Mouse (Mus musculus) midbrain, embryonic 12.5 days (tissue): ENCODE data around the gene Shc4. TPM values are rescaled to one million over a fixed set of nuclear protein-coding genes. Genes with fewer than 3 reads are reported as not detected.

Experiments
- ATAC-seq: fragments of 200-750 bp; cut with Nextera tagmentation; 2 replicates; pipeline ENCODE4 v1.8.0; 2017; ENCODE audit warnings: low read depth, moderate TSS enrichment, moderate library complexity; ENCODE audit not compliant: low FRiP score
- H3K27ac ChIP-seq: fragments of 300-500 bp; sonication (generic); replicated peaks from 2 replicates; pipeline ENCODE4 v1.5.1; 2016; ENCODE audit warnings: mild to moderate bottlenecking
- H3K27me3 ChIP-seq: fragments of 300-500 bp; sonication (generic); 2 replicates; pipeline ENCODE4 v1.6.1; 2016; ENCODE audit warnings: mild to moderate bottlenecking
- H3K36me3 ChIP-seq: fragments of 300-500 bp; sonication (generic); 2 replicates; pipeline ENCODE4 v1.6.1; 2016
- H3K4me1 ChIP-seq: fragments of 300-500 bp; sonication (generic); 2 replicates; pipeline ENCODE4 v1.6.1; 2016
- H3K4me2 ChIP-seq: fragments of 300-500 bp; sonication (generic); replicated peaks from 2 replicates; pipeline ENCODE4 v1.6.1; 2016; ENCODE audit warnings: mild to moderate bottlenecking, moderate library complexity
- H3K4me3 ChIP-seq: fragments of 300-500 bp; sonication (generic); 2 replicates; pipeline ENCODE4 v1.5.1; 2016; ENCODE audit warnings: mild to moderate bottlenecking
- H3K9ac ChIP-seq: fragments of 300-500 bp; sonication (generic); replicated peaks from 2 replicates; pipeline ENCODE4 v1.6.1; 2016; ENCODE audit warnings: mild to moderate bottlenecking, moderate library complexity
- H3K9me3 ChIP-seq: fragments of 300-500 bp; sonication (generic); 2 replicates; pipeline ENCODE4 v1.6.1; 2016; ENCODE audit warnings: mild to moderate bottlenecking
- WGBS: fragments of 180-500 bp; shearing (Covaris S2); methylation state at CpG from one replicate; pipeline ENCODE4 v1.1.7; 2016; 5-methylcytosine and 5-hydroxymethylcytosine counted together
- polyA plus RNA-seq: library from polyadenylated mRNA; unstranded; fragments of >200 nt; fragmentation: Nextera tagmentation; extraction: Ambion mirVana; gene quantifications from 2 replicates; pipeline ENCODE4 v1.2.1, GENCODE M21; 2016

Gene Shc4
- polyA plus RNA-seq, 1 experiment from 2014 or later = 1.3 TPM

GRCm38 (mm10) chr2:125723408-125724085 lies 401 bp downstream of the Shc4 start:
- WGBS = under 1% methylated on average over 34 of the region's 34 CpGs
- H3K9me3 ChIP-seq = no peaks in the 10 kb centered on the region
- no peaks in the 10 kb centered on the region for H3K36me3 ChIP-seq
- peaks cover 22% of the 10 kb centered on the region for H3K4me1 ChIP-seq
- H3K9ac ChIP-seq = peak overlapping the region; percentile 56
- H3K4me3 ChIP-seq = peak overlapping the region; percentile 56
- H3K27ac ChIP-seq = peak overlapping the region; percentile 49; the same call in 1 of the 2 replicates
- peak; percentile 87 for ATAC-seq
- peaks cover 70% of the 10 kb centered on the region for H3K27me3 ChIP-seq
- H3K4me2 ChIP-seq = peak overlapping the region; percentile 99

GRCm38 (mm10) chr2:125723086-125723407 lies 901 bp downstream of the Shc4 start:
- Histone ChIP-seq H3K36me3 (no peaks in the 10 kb centered on the region), H3K27ac (no peak overlapping the region)
- 3% methylated on average over 18 of the region's 18 CpGs for WGBS

GRCm38 (mm10) chr2:125716599-125716998 lies 7.3 kb downstream of the Shc4 start:
- no peak overlapping the region for H3K4me2 ChIP-seq
- H3K4me3 ChIP-seq = no peak overlapping the region
- WGBS = 85% methylated on average over 8 of the region's 8 CpGs
- H3K27ac ChIP-seq = no peak overlapping the region
- ATAC-seq = no peak
- H3K4me1 ChIP-seq = no peaks in the 10 kb centered on the region
- peaks cover 16% of the 10 kb centered on the region for H3K27me3 ChIP-seq
- H3K9ac ChIP-seq = no peak overlapping the region
- H3K36me3 ChIP-seq = no peaks in the 10 kb centered on the region
- H3K9me3 ChIP-seq = no peaks in the 10 kb centered on the region

More at GRCm38 (mm10) chr2:125723086-125723407, 901 bp downstream of the Shc4 start:
- Histone ChIP-seq H3K4me1 (peaks cover 22% of the 10 kb centered on the region), H3K27me3 (peaks cover 68% of the 10 kb centered on the region), H3K4me2 (peak overlapping the region; percentile 99), H3K9ac (peak overlapping the region; percentile 56), H3K4me3 (peak overlapping the region; percentile 56), H3K9me3 (no peaks in the 10 kb centered on the region)
- ATAC-seq = no peak

GRCm38 (mm10) chr2:125706510-125706921 lies 17.4 kb downstream of the Shc4 start:
- Histone ChIP-seq H3K27me3 (peaks cover 5% of the 10 kb centered on the region; the same call in 1 of the 2 replicates), H3K4me3 (no peak overlapping the region), H3K4me2 (no peak overlapping the region), H3K4me1 (peaks cover 9% of the 10 kb centered on the region), H3K36me3 (no peaks in the 10 kb centered on the region), H3K27ac (no peak overlapping the region), H3K9me3 (no peaks in the 10 kb centered on the region), H3K9ac (no peak overlapping the region)
- no peak for ATAC-seq
- WGBS = 81% methylated on average over 5 of the region's 5 CpGs

GRCm38 (mm10) chr2:125704907-125705631 lies 18.9 kb downstream of the Shc4 start:
- H3K4me2 ChIP-seq = peak overlapping the region; percentile 4; the same call in 1 of the 2 replicates
- ATAC-seq = peak; percentile 88
- peaks cover 9% of the 10 kb centered on the region for H3K4me1 ChIP-seq
- no peaks in the 10 kb centered on the region for H3K36me3 ChIP-seq
- H3K4me3 ChIP-seq = no peak overlapping the region
- peaks cover 5% of the 10 kb centered on the region; the same call in 1 of the 2 replicates for H3K27me3 ChIP-seq
- H3K9ac ChIP-seq = no peak overlapping the region
- 29% methylated on average over 12 of the region's 12 CpGs for WGBS
- H3K9me3 ChIP-seq = no peaks in the 10 kb centered on the region
- peak overlapping the region; percentile 81 for H3K27ac ChIP-seq

DNA sequence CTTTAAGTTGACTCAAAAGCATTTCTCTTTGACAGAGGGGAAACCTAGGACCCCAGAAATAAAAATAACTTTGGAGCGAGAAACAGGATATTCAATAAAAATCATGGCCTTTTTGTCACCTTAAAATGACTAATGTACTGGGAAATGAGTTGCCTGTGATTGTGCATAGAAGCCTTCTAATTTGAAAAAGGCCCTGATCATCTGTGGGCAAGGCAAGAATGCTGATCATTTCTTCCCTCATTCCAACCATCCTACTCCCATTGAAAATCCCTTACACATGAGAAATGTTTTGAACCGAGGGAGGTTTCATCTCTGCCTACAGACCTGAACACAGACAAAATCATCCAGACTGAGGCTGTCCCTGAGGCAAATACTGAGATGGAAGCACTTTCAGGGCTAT lies 21.1 kb downstream of the Shc4 start:
- 91% methylated on average over 2 of the region's 2 CpGs for WGBS
- no peak for ATAC-seq

DNA sequence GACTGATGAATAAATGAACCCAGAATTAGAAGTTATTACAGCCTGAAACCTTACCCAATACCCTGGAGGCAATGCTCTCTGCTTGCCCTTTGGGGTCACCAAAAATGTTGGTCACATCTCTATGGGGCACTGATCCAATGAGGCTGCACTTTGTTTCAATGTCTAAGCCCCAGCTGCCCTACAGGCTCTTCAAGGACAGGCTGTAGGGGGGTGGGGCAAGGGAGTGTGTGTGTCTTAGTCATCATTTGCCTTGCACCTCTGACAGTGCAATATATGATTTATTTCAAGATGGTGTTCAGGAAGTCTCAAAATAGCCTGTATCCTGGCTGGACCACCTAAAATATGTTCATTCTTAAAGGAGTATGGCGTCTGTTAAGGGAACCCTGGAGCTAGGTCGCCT lies 22.3 kb downstream of the Shc4 start:
- Histone ChIP-seq H3K9ac (no peak overlapping the region), H3K4me3 (no peak overlapping the region), H3K27me3 (peaks cover 5% of the 10 kb centered on the region; the same call in 1 of the 2 replicates), H3K9me3 (no peaks in the 10 kb centered on the region), H3K4me1 (peaks cover 9% of the 10 kb centered on the region), H3K27ac (no peak overlapping the region), H3K36me3 (no peaks in the 10 kb centered on the region), H3K4me2 (no peak overlapping the region)
- ATAC-seq = no peak
- 84% methylated on average over 2 of the region's 2 CpGs for WGBS

More for the DNA sequence above, 21.1 kb downstream of the Shc4 start:
- Histone ChIP-seq H3K36me3 (no peaks in the 10 kb centered on the region), H3K27ac (no peak overlapping the region), H3K4me1 (peaks cover 9% of the 10 kb centered on the region), H3K4me2 (no peak overlapping the region), H3K9me3 (no peaks in the 10 kb centered on the region), H3K4me3 (no peak overlapping the region), H3K27me3 (peaks cover 5% of the 10 kb centered on the region; the same call in 1 of the 2 replicates), H3K9ac (no peak overlapping the region)

- Histone ChIP-seq H3K9me3 (no peaks in the 10 kb centered on the region), H3K27me3 (no peaks in the 10 kb centered on the region), H3K27ac (no peak overlapping the region), H3K4me1 (peaks cover 6% of the 10 kb centered on the region), H3K9ac (no peak overlapping the region), H3K4me2 (no peak overlapping the region), H3K36me3 (no peaks in the 10 kb centered on the region), H3K4me3 (no peak overlapping the region)
- WGBS = 70% methylated on average over 2 of the region's 2 CpGs
- no peak for ATAC-seq
Observed at GRCm38 (mm10) chr2:125696219-125696618, 27.7 kb downstream of the Shc4 start.

- 88% methylated on average over 2 of the region's 2 CpGs for WGBS
- H3K27me3 ChIP-seq = no peaks in the 10 kb centered on the region
- H3K9me3 ChIP-seq = no peaks in the 10 kb centered on the region
- no peak overlapping the region for H3K4me3 ChIP-seq
- H3K4me2 ChIP-seq = no peak overlapping the region
- H3K27ac ChIP-seq = no peak overlapping the region
- ATAC-seq = no peak
- H3K36me3 ChIP-seq = no peaks in the 10 kb centered on the region
- H3K4me1 ChIP-seq = peaks cover 6% of the 10 kb centered on the region
- H3K9ac ChIP-seq = no peak overlapping the region
Observed at GRCm38 (mm10) chr2:125694798-125695197, 29.1 kb downstream of the Shc4 start.

GRCm38 (mm10) chr2:125692010-125692409 lies 31.9 kb downstream of the Shc4 start:
- H3K4me1 ChIP-seq = peaks cover 6% of the 10 kb centered on the region
- no peak overlapping the region for H3K27ac ChIP-seq
- WGBS = 86% methylated on average over 2 of the region's 2 CpGs
- no peak for ATAC-seq
- no peaks in the 10 kb centered on the region for H3K9me3 ChIP-seq
- H3K27me3 ChIP-seq = no peaks in the 10 kb centered on the region
- no peaks in the 10 kb centered on the region for H3K36me3 ChIP-seq
- no peak overlapping the region for H3K4me2 ChIP-seq
- H3K9ac ChIP-seq = no peak overlapping the region
- no peak overlapping the region for H3K4me3 ChIP-seq

DNA sequence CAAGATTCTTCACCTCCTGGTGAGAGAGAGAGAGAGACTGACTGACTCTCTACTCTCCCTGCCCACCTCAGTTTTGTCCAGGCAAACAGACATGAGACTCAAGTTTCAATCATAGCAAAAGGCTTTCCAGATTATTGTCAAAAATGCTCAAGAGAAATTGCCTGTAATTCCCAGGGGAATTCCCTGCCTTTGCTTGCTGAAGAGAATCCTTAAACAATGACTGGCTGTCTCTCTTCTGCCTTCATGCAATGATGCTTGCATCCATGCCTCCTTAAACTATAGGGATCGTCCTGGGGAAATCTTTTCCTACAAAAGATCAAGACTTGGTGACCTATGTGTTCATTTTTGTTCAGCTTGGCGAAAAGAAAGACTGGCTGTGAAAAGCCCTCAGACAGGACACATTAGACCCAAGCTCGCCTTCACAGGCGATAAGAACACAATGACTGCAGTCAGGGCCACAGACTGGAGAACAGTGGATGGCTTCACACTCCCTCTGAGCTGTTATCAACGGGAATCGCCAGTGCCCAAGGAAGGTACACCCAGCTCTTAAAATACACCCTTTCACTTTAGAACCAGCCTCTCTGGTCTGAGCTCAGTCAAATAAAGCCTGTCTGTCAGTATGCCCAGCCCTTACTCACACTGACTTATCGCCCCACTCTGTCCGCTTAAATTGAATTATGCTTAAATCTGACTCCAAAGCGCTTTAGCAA lies 38.4 kb downstream of the Shc4 start:
- H3K4me1 ChIP-seq = peaks cover 12% of the 10 kb centered on the region; the same call in 1 of the 2 replicates
- peaks cover 2% of the 10 kb centered on the region; the same call in 1 of the 2 replicates for H3K27me3 ChIP-seq
- no peak overlapping the region for H3K9ac ChIP-seq
- no peaks in the 10 kb centered on the region for H3K9me3 ChIP-seq
- ATAC-seq = no peak
- H3K27ac ChIP-seq = no peak overlapping the region
- H3K36me3 ChIP-seq = no peaks in the 10 kb centered on the region
- no peak overlapping the region for H3K4me3 ChIP-seq
- no peak overlapping the region for H3K4me2 ChIP-seq
- 60% methylated on average over 9 of the region's 9 CpGs for WGBS
